ENCODE assay signal across 18 mouse cellular contexts in the genomic region with DNA sequence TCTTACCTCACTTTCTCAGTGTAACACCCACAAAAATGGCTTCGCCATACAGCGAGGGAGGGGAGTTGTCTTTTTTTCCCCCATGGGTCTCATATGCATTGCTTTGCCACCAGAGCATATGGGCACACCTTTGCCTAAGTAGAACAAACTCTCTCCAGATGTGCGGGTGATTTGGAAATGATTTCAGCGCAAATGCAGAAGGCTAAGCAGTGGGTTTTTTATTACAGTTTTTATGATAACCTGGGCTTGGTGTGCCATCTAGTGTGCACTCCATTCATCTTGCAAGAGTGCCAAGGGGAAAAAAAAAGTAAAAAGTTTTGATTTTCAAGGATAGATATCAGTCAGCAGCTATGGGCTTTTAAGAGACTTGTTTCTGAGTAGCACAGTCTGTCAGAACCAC. TPM values are rescaled to one million over a fixed set of nuclear protein-coding genes. Genes with fewer than 3 reads are reported as not detected.
A peak's percentile ranks its signal among the peaks of the same experiment; 100 is the strongest.
DNase-seq lines count a peak whose midpoint lies in the region; ATAC-seq lines count a peak whose summit lies in the region.
"Had no signal": no experiment of that assay in that cellular context is flagged by ENCODE, and none has a peak within 500 bp of the region (broad histone marks: within the 10 kb centered on the region; RNA-seq: fewer than 3 reads in every experiment).

No protein-coding gene starts in this region.

- peak; percentile 57 for DNase-seq in embryonic facial prominence, embryonic 11.5 days (ENCODE audit: low spot score)
- no peak for DNase-seq in embryonic facial prominence, embryonic 10.5 days (ENCODE audit: low spot score)
- DNase-seq in limb, embryonic 11.5 days (ENCODE audit: low spot score) = peak; percentile 24
- no peak for DNase-seq in limb, embryonic 10.5 days (ENCODE audit: low spot score)
- peak; percentile 13 for DNase-seq in brain, adult 2 months (ENCODE audit: low read depth, low spot score)
- peak; percentile 42 for DNase-seq in splenic B cell, adult 2 months (ENCODE audit: low read depth, low spot score)
- no peak for DNase-seq in ovary, adult 18-20 months (ENCODE audit: low spot score)
- DNase-seq in cerebellum, adult 18-20 months = no peak
- DNase-seq: cerebellum, postnatal 10 days; gastrocnemius, postnatal 25 days; heart, postnatal 4 days; kidney, postnatal 10 days; lung, embryonic 14.5 days had no signal

- H3K27ac ChIP-seq in embryonic facial prominence, embryonic 11.5 days (replicated peaks; ENCODE audit: low read depth, low read length) = no peak overlapping the region
- H3K27ac ChIP-seq in embryonic facial prominence, embryonic 10.5 days (replicated peaks) = no peak overlapping the region
- no peak overlapping the region for H3K27ac ChIP-seq in limb, embryonic 11.5 days (replicated peaks; ENCODE audit: low read depth, low read length)
- no peak overlapping the region for H3K27ac ChIP-seq in limb, embryonic 10.5 days
- H3K27ac ChIP-seq: forebrain, embryonic 12.5 days; limb, embryonic 15.5 days; neural tube, embryonic 15.5 days had no signal

- H3K9me3 ChIP-seq in embryonic facial prominence, embryonic 11.5 days (replicated peaks; ENCODE audit: control insufficient read depth, low read length) = no peaks in the 10 kb centered on the region
- no peaks in the 10 kb centered on the region for H3K9me3 ChIP-seq in embryonic facial prominence, embryonic 10.5 days
- H3K9me3 ChIP-seq in limb, embryonic 11.5 days (ENCODE audit: control insufficient read depth, low read length) = no peaks in the 10 kb centered on the region
- no peaks in the 10 kb centered on the region for H3K9me3 ChIP-seq in limb, embryonic 10.5 days (replicated peaks)
- H3K9me3 ChIP-seq: forebrain, embryonic 12.5 days; heart, embryonic 12.5 days; limb, embryonic 15.5 days; neural tube, embryonic 15.5 days had no signal

- WGBS in embryonic facial prominence, embryonic 11.5 days = 67% methylated on average over 4 of the region's 4 CpGs
- WGBS in embryonic facial prominence, embryonic 10.5 days = 81% methylated on average over 4 of the region's 4 CpGs
- WGBS in limb, embryonic 11.5 days = 62% methylated on average over 4 of the region's 4 CpGs
- WGBS in limb, embryonic 10.5 days = 85% methylated on average over 4 of the region's 4 CpGs

- H3K27me3 ChIP-seq in embryonic facial prominence, embryonic 11.5 days (ENCODE audit: control insufficient read depth, insufficient read depth, low read length) = no peaks in the 10 kb centered on the region
- H3K27me3 ChIP-seq in embryonic facial prominence, embryonic 10.5 days (replicated peaks; ENCODE audit: low read depth, poor library complexity, severe bottlenecking) = 0 out of 2 replicates have a peak, but pooled peaks cover 1% of the 10 kb centered on the region
- no peaks in the 10 kb centered on the region for H3K27me3 ChIP-seq in limb, embryonic 11.5 days (ENCODE audit: control insufficient read depth, insufficient read depth, low read length)
- 0 out of 2 replicates have a peak, but pooled peaks cover 3% of the 10 kb centered on the region for H3K27me3 ChIP-seq in limb, embryonic 10.5 days (ENCODE audit: low read depth, poor library complexity, severe bottlenecking)
- H3K27me3 ChIP-seq in splenic B cell, adult 2 months (ENCODE audit: control insufficient read depth, insufficient read depth, low read length, poor library complexity, severe bottlenecking) = no peaks in the 10 kb centered on the region
- H3K27me3 ChIP-seq: forebrain, embryonic 12.5 days; heart, embryonic 12.5 days; limb, embryonic 15.5 days; neural tube, embryonic 15.5 days had no signal

- H3K4me2 ChIP-seq in embryonic facial prominence, embryonic 11.5 days (ENCODE audit: low read depth, low read length) = no peak overlapping the region
- H3K4me2 ChIP-seq in limb, embryonic 11.5 days (ENCODE audit: low read depth, severe bottlenecking) = no peak overlapping the region
- H3K4me2 ChIP-seq: forebrain, embryonic 12.5 days; heart, embryonic 12.5 days; limb, embryonic 15.5 days; lung, embryonic 14.5 days; neural tube, embryonic 15.5 days had no signal

- no peak overlapping the region for H3K4me3 ChIP-seq in embryonic facial prominence, embryonic 11.5 days (ENCODE audit: low read depth, low read length)
- no peak overlapping the region for H3K4me3 ChIP-seq in embryonic facial prominence, embryonic 10.5 days
- H3K4me3 ChIP-seq in limb, embryonic 11.5 days (ENCODE audit: low read depth, low read length) = no peak overlapping the region
- no peak overlapping the region for H3K4me3 ChIP-seq in limb, embryonic 10.5 days
- H3K4me3 ChIP-seq: forebrain, embryonic 12.5 days; heart, embryonic 12.5 days; limb, embryonic 15.5 days; neural tube, embryonic 15.5 days had no signal

- 0 out of 2 replicates have a peak, but pooled peaks have one; percentile 45 for ATAC-seq in embryonic facial prominence, embryonic 11.5 days (replicated peaks; ENCODE audit: insufficient number of reproducible peaks, low FRiP score, low TSS enrichment, low read depth)
- no peak for ATAC-seq in limb, embryonic 11.5 days (ENCODE audit: insufficient number of reproducible peaks, low FRiP score, low TSS enrichment, low read depth)
- ATAC-seq: intestine, embryonic 16.5 days had no signal

- H3K4me1 ChIP-seq in embryonic facial prominence, embryonic 11.5 days (ENCODE audit: control insufficient read depth, insufficient read depth, low read length) = no peaks in the 10 kb centered on the region; the same call in 1 of the 2 replicates
- H3K4me1 ChIP-seq in embryonic facial prominence, embryonic 10.5 days = no peaks in the 10 kb centered on the region
- 0 out of 2 replicates have a peak, but pooled peaks cover 5% of the 10 kb centered on the region for H3K4me1 ChIP-seq in limb, embryonic 11.5 days (ENCODE audit: control insufficient read depth, insufficient read depth, low read length)
- peaks cover 6% of the 10 kb centered on the region; the same call in 1 of the 2 replicates for H3K4me1 ChIP-seq in limb, embryonic 10.5 days
- H3K4me1 ChIP-seq: forebrain, embryonic 12.5 days; heart, embryonic 12.5 days; neural tube, embryonic 15.5 days had no signal

- no peaks in the 10 kb centered on the region for H3K36me3 ChIP-seq in embryonic facial prominence, embryonic 11.5 days (replicated peaks; ENCODE audit: control insufficient read depth, insufficient read depth, low read depth, low read length)
- no peaks in the 10 kb centered on the region for H3K36me3 ChIP-seq in embryonic facial prominence, embryonic 10.5 days (replicated peaks)
- no peaks in the 10 kb centered on the region for H3K36me3 ChIP-seq in limb, embryonic 11.5 days (ENCODE audit: control insufficient read depth, insufficient read depth, low read length)
- no peaks in the 10 kb centered on the region for H3K36me3 ChIP-seq in limb, embryonic 10.5 days
- no peaks in the 10 kb centered on the region for H3K36me3 ChIP-seq in splenic B cell, adult 2 months (ENCODE audit: control insufficient read depth, insufficient read depth, low read length, poor library complexity, severe bottlenecking)
- H3K36me3 ChIP-seq: forebrain, embryonic 12.5 days; heart, embryonic 12.5 days; limb, embryonic 15.5 days; neural tube, embryonic 15.5 days had no signal

- no peak overlapping the region for H3K9ac ChIP-seq in embryonic facial prominence, embryonic 11.5 days (replicated peaks; ENCODE audit: low read length)
- H3K9ac ChIP-seq in limb, embryonic 11.5 days (ENCODE audit: low read length) = no peak overlapping the region
- H3K9ac ChIP-seq: forebrain, embryonic 12.5 days; heart, embryonic 12.5 days; limb, embryonic 15.5 days; lung, embryonic 14.5 days; neural tube, embryonic 15.5 days had no signal

RNA-seq across cellular contexts. Expression of gene Gm49358, which starts 28.7 kb away (rescaled TPM):
- 0.24 and 0.31 TPM in 2 replicates for polyA plus RNA-seq in embryonic facial prominence, embryonic 11.5 days (2014; fragmentation: Nextera tagmentation; extraction: Ambion mirVana)
- polyA plus RNA-seq in embryonic facial prominence, embryonic 10.5 days (2016; fragmentation: Nextera tagmentation; extraction: Ambion mirVana) = not detected in 2 replicates
- polyA plus RNA-seq in limb, embryonic 11.5 days (2014; fragmentation: Nextera tagmentation; extraction: Ambion mirVana) = 0.31 TPM in 1 of 2 replicates, not detected in the other
- polyA plus RNA-seq in limb, embryonic 10.5 days (2016; fragmentation: Nextera tagmentation; extraction: Ambion mirVana) = not detected in 2 replicates
- polyA plus RNA-seq: forebrain, embryonic 12.5 days; heart, embryonic 12.5 days; intestine, embryonic 16.5 days; limb, embryonic 15.5 days; lung, embryonic 14.5 days; neural tube, embryonic 15.5 days had no signal

RNA-seq across cellular contexts. Expression of gene Ttc41, which starts 29.4 kb away (rescaled TPM):
- 1.6 and 2.0 TPM in 2 replicates for polyA plus RNA-seq in embryonic facial prominence, embryonic 11.5 days (2014; fragmentation: Nextera tagmentation; extraction: Ambion mirVana)
- 2.2 and 2.9 TPM in 2 replicates for polyA plus RNA-seq in embryonic facial prominence, embryonic 10.5 days (2016; fragmentation: Nextera tagmentation; extraction: Ambion mirVana)
- polyA plus RNA-seq in limb, embryonic 11.5 days (2014; fragmentation: Nextera tagmentation; extraction: Ambion mirVana) = 1.6 and 1.7 TPM in 2 replicates
- 1.9 and 2.7 TPM in 2 replicates for polyA plus RNA-seq in limb, embryonic 10.5 days (2016; fragmentation: Nextera tagmentation; extraction: Ambion mirVana)

RNA-seq across cellular contexts. Expression of gene Hsp90b1, which starts 29.7 kb away (rescaled TPM):
- 577 and 673 TPM in 2 replicates for polyA plus RNA-seq in embryonic facial prominence, embryonic 11.5 days (2014; fragmentation: Nextera tagmentation; extraction: Ambion mirVana)
- 594 and 621 TPM in 2 replicates for polyA plus RNA-seq in embryonic facial prominence, embryonic 10.5 days (2016; fragmentation: Nextera tagmentation; extraction: Ambion mirVana)
- 553 and 597 TPM in 2 replicates for polyA plus RNA-seq in limb, embryonic 11.5 days (2014; fragmentation: Nextera tagmentation; extraction: Ambion mirVana)
- 590 and 620 TPM in 2 replicates for polyA plus RNA-seq in limb, embryonic 10.5 days (2016; fragmentation: Nextera tagmentation; extraction: Ambion mirVana)

RNA-seq across cellular contexts. Expression of gene Nt5dc3, which starts 43.8 kb away (rescaled TPM):
- 1.1 and 1.6 TPM in 2 replicates for polyA plus RNA-seq in embryonic facial prominence, embryonic 11.5 days (2014; fragmentation: Nextera tagmentation; extraction: Ambion mirVana)
- 0.75 and 0.85 TPM in 2 replicates for polyA plus RNA-seq in embryonic facial prominence, embryonic 10.5 days (2016; fragmentation: Nextera tagmentation; extraction: Ambion mirVana)
- 0.49 and 0.58 TPM in 2 replicates for polyA plus RNA-seq in limb, embryonic 11.5 days (2014; fragmentation: Nextera tagmentation; extraction: Ambion mirVana)
- 0.53 and 0.55 TPM in 2 replicates for polyA plus RNA-seq in limb, embryonic 10.5 days (2016; fragmentation: Nextera tagmentation; extraction: Ambion mirVana)

Comparison
In these comparisons a context has a peak if more than half of its experiments do, and no peak if none do; other contexts are left out.
1. DNase-seq: peak in embryonic facial prominence, embryonic 11.5 days (single experiment), limb, embryonic 11.5 days (single experiment), brain, adult 2 months (single experiment) and splenic B cell, adult 2 months (single experiment); none in embryonic facial prominence, embryonic 10.5 days (single experiment), limb, embryonic 10.5 days (single experiment), ovary, adult 18-20 months (single experiment) and cerebellum, adult 18-20 months (0 of 2).